Mouse (Mus musculus) liver, embryonic 16.5 days (tissue): ENCODE results near the gene Cdk16. TPM values are rescaled to one million over a fixed set of nuclear protein-coding genes. Genes with fewer than 3 reads are reported as not detected.

ENCODE experiments used
- ATAC-seq: fragments of 200-750 bp; cut with Nextera tagmentation; 2 replicates; pipeline ENCODE4 v1.8.0; 2017; ENCODE audit warnings: low read depth, mild to moderate bottlenecking, moderate number of reproducible peaks, moderate library complexity
- H3K27ac ChIP-seq: fragments of 300-500 bp; sonication (generic); 2 replicates; pipeline ENCODE4 v1.5.1; 2014; ENCODE audit warnings: mild to moderate bottlenecking, low read length
- H3K27me3 ChIP-seq: fragments of 300-500 bp; sonication (generic); 2 replicates; pipeline ENCODE4 v1.6.1; 2014; ENCODE audit warnings: low read depth, low read length, mixed read lengths; ENCODE audit not compliant: control insufficient read depth, insufficient read depth
- H3K36me3 ChIP-seq: fragments of 300-500 bp; sonication (generic); 2 replicates; pipeline ENCODE4 v1.6.1; 2014; ENCODE audit warnings: mild to moderate bottlenecking; ENCODE audit not compliant: control insufficient read depth, insufficient read depth
- H3K4me1 ChIP-seq: fragments of 300-500 bp; sonication (generic); 2 replicates; pipeline ENCODE4 v1.6.1; 2014; ENCODE audit warnings: low read depth, low read length, mixed read lengths; ENCODE audit not compliant: control insufficient read depth
- H3K4me2 ChIP-seq: fragments of 300-500 bp; sonication (generic); 2 replicates; pipeline ENCODE4 v1.6.1; 2014; ENCODE audit warnings: low read depth, low read length, mixed read lengths
- H3K4me3 ChIP-seq: fragments of 300-500 bp; sonication (generic); 2 replicates; pipeline ENCODE4 v1.5.1; 2014; ENCODE audit warnings: low read depth, mild to moderate bottlenecking, low read length
- H3K9ac ChIP-seq: fragments of 300-500 bp; sonication (generic); 2 replicates; pipeline ENCODE4 v1.6.1; 2014; ENCODE audit warnings: low read depth, low read length
- H3K9me3 ChIP-seq: fragments of 300-500 bp; sonication (generic); replicated peaks from 2 replicates; pipeline ENCODE4 v1.6.1; 2016; ENCODE audit warnings: low read length; ENCODE audit not compliant: control insufficient read depth
- WGBS: fragments of 180-500 bp; shearing (Covaris S2); extraction: QIAGEN DNeasy Blood & Tissue Kit; methylation state at CpG from one replicate; pipeline ENCODE4 v1.1.7; 2014; ENCODE audit not compliant: insufficient replicate concordance; 5-methylcytosine and 5-hydroxymethylcytosine counted together
- polyA plus RNA-seq: library from polyadenylated mRNA; unstranded; fragments of >200 nt; fragmentation: Nextera tagmentation; extraction: Ambion mirVana; gene quantifications from 2 replicates; pipeline ENCODE4 v1.2.1, GENCODE M21; 2015

Gene Cdk16
- 25.1 and 29.1 TPM in 2 replicates for polyA plus RNA-seq

GRCm38 (mm10) chrX:20687519-20688067 lies at the start of gene Cdk16:
Gene Cdk16 (plus strand): TSS chrX:20687954.
- peak; percentile 89 for ATAC-seq
- H3K4me1 ChIP-seq = peaks cover 16% of the 10 kb centered on the region
- peak within 1 kb of the TSS; percentile 66 for H3K4me2 ChIP-seq
- H3K27me3 ChIP-seq = no peaks in the 10 kb centered on the region
- peak within 1 kb of the TSS; percentile 93 for H3K27ac ChIP-seq
- WGBS = 18% methylated on average over 16 of the region's 16 CpGs
- H3K36me3 ChIP-seq = peaks cover under 1% of the 10 kb centered on the region
- no peaks in the 10 kb centered on the region for H3K9me3 ChIP-seq
- peak within 1 kb of the TSS; percentile 81 for H3K4me3 ChIP-seq
- H3K9ac ChIP-seq = peak within 1 kb of the TSS; percentile 90

- WGBS = 74% methylated on average over 2 of the region's 2 CpGs
- Histone ChIP-seq H3K27me3 (no peaks in the 10 kb centered on the region), H3K9ac (no peak overlapping the region), H3K27ac (no peak overlapping the region), H3K9me3 (no peaks in the 10 kb centered on the region), H3K4me3 (no peak overlapping the region), H3K4me1 (no peaks in the 10 kb centered on the region), H3K4me2 (no peak overlapping the region), H3K36me3 (peaks cover 9% of the 10 kb centered on the region)
- ATAC-seq = no peak
These were observed 49.6 kb upstream of the Cdk16 start for GRCm38 (mm10) chrX:20638141-20638540.

- no peak overlapping the region for H3K4me3 ChIP-seq
- no peak overlapping the region for H3K27ac ChIP-seq
- H3K9me3 ChIP-seq = no peaks in the 10 kb centered on the region
- no peaks in the 10 kb centered on the region for H3K27me3 ChIP-seq
- 72% methylated on average over 5 of the region's 5 CpGs for WGBS
- ATAC-seq = no peak
- no peak overlapping the region for H3K4me2 ChIP-seq
- H3K9ac ChIP-seq = no peak overlapping the region
- peaks cover 20% of the 10 kb centered on the region for H3K36me3 ChIP-seq
- H3K4me1 ChIP-seq = no peaks in the 10 kb centered on the region
These were observed 43.0 kb upstream of the Cdk16 start for GRCm38 (mm10) chrX:20644780-20645179.

GRCm38 (mm10) chrX:20657593-20657992 lies 30.2 kb upstream of the Cdk16 start:
- no peaks in the 10 kb centered on the region for H3K9me3 ChIP-seq
- no peak overlapping the region for H3K27ac ChIP-seq
- H3K4me2 ChIP-seq = peak overlapping the region; percentile 75
- H3K27me3 ChIP-seq = no peaks in the 10 kb centered on the region
- no peak for ATAC-seq
- H3K36me3 ChIP-seq = no peaks in the 10 kb centered on the region
- 18% methylated on average over 5 of the region's 5 CpGs for WGBS
- no peaks in the 10 kb centered on the region for H3K4me1 ChIP-seq
- H3K9ac ChIP-seq = no peak overlapping the region; the same call in 1 of the 2 replicates
- H3K4me3 ChIP-seq = peak overlapping the region; percentile 66

- H3K27ac ChIP-seq = peak within 1 kb of the TSS; percentile 66
- peak within 1 kb of the TSS; percentile 71 for H3K9ac ChIP-seq
- H3K4me1 ChIP-seq = no peaks in the 10 kb centered on the region
- H3K36me3 ChIP-seq = no peaks in the 10 kb centered on the region
- 14% methylated on average over 27 of the region's 27 CpGs for WGBS
- H3K27me3 ChIP-seq = no peaks in the 10 kb centered on the region
- H3K4me2 ChIP-seq = peak within 1 kb of the TSS; percentile 75
- peak within 1 kb of the TSS; percentile 66 for H3K4me3 ChIP-seq
- H3K9me3 ChIP-seq = no peaks in the 10 kb centered on the region
- peak; percentile 78 for ATAC-seq
These were observed 29.6 kb upstream of the Cdk16 start, which contains the start of gene Uba1 for GRCm38 (mm10) chrX:20658026-20658652. Gene Uba1 (plus strand): TSS chrX:20658326.

- Histone ChIP-seq H3K9me3 (no peaks in the 10 kb centered on the region), H3K9ac (peak overlapping the region; percentile 71), H3K4me1 (no peaks in the 10 kb centered on the region), H3K27me3 (no peaks in the 10 kb centered on the region), H3K27ac (peak overlapping the region; percentile 66), H3K4me3 (peak overlapping the region; percentile 66), H3K36me3 (no peaks in the 10 kb centered on the region), H3K4me2 (peak overlapping the region; percentile 75)
- 16% methylated on average over 24 of the region's 24 CpGs for WGBS
- no peak for ATAC-seq
These were observed 28.8 kb upstream of the Cdk16 start for GRCm38 (mm10) chrX:20658891-20659406.

GRCm38 (mm10) chrX:20662317-20662715 lies 25.4 kb upstream of the Cdk16 start:
- H3K4me2 ChIP-seq = no peak overlapping the region
- no peak overlapping the region for H3K9ac ChIP-seq
- H3K36me3 ChIP-seq = no peaks in the 10 kb centered on the region
- H3K4me1 ChIP-seq = no peaks in the 10 kb centered on the region; the same call in 1 of the 2 replicates
- no peaks in the 10 kb centered on the region for H3K9me3 ChIP-seq
- no peak overlapping the region for H3K27ac ChIP-seq
- no peak overlapping the region; the same call in 1 of the 2 replicates for H3K4me3 ChIP-seq
- 25% methylated on average over 5 of the region's 5 CpGs for WGBS
- no peaks in the 10 kb centered on the region for H3K27me3 ChIP-seq
- ATAC-seq = no peak

- no peaks in the 10 kb centered on the region; the same call in 1 of the 2 replicates for H3K4me1 ChIP-seq
- H3K27me3 ChIP-seq = no peaks in the 10 kb centered on the region
- no peaks in the 10 kb centered on the region for H3K9me3 ChIP-seq
- H3K36me3 ChIP-seq = no peaks in the 10 kb centered on the region
- H3K4me3 ChIP-seq = peak overlapping the region; percentile 77
- WGBS = 14% methylated on average over 28 of the region's 28 CpGs
- H3K27ac ChIP-seq = peak overlapping the region; percentile 59
- ATAC-seq = peak; percentile 86
- H3K4me2 ChIP-seq = peak overlapping the region; percentile 63
- peak overlapping the region; percentile 80 for H3K9ac ChIP-seq
These were observed 24.9 kb upstream of the Cdk16 start for GRCm38 (mm10) chrX:20662716-20663443.
